Mouse (Mus musculus) heart, postnatal 0 days (tissue): ENCODE results near the gene Oser1. TPM values are rescaled to one million over a fixed set of nuclear protein-coding genes. Genes with fewer than 3 reads are reported as not detected.

Experiments
- ATAC-seq: fragments of 200-750 bp; cut with Nextera tagmentation; 2 replicates; pipeline ENCODE4 v1.8.0; 2017; ENCODE audit warnings: low read depth, moderate number of reproducible peaks, moderate library complexity; ENCODE audit not compliant: insufficient read depth
- DNase-seq: peaks from one replicate; pipeline ENCODE4 v3.0.0-alpha.2; 2016; ENCODE audit warnings: low spot score
- H3K27ac ChIP-seq: fragments of 300-500 bp; sonication (generic); 2 replicates; pipeline ENCODE4 v1.5.1; 2014; ENCODE audit warnings: low read depth, mild to moderate bottlenecking
- H3K27me3 ChIP-seq: fragments of 300-500 bp; sonication (generic); 2 replicates; pipeline ENCODE4 v1.6.1; 2014; ENCODE audit warnings: low read length, mixed read lengths; ENCODE audit not compliant: control insufficient read depth, insufficient read depth
- H3K36me3 ChIP-seq: fragments of 300-500 bp; sonication (generic); replicated peaks from 2 replicates; pipeline ENCODE4 v1.6.1; 2014; ENCODE audit warnings: low read length, mixed read lengths; ENCODE audit not compliant: control insufficient read depth, insufficient read depth
- H3K4me1 ChIP-seq: fragments of 300-500 bp; sonication (generic); 2 replicates; pipeline ENCODE4 v1.6.1; 2014; ENCODE audit warnings: antibody characterized with exemption; ENCODE audit not compliant: control insufficient read depth, insufficient read depth
- H3K4me2 ChIP-seq: fragments of 300-500 bp; sonication (generic); 2 replicates; pipeline ENCODE4 v1.6.1; 2014; ENCODE audit warnings: low read depth, mild to moderate bottlenecking, low read length, moderate library complexity
- H3K4me3 ChIP-seq: fragments of 300-500 bp; sonication (generic); 2 replicates; pipeline ENCODE4 v1.5.1; 2014; ENCODE audit warnings: low read depth, low read length
- H3K9ac ChIP-seq: fragments of 300-500 bp; sonication (generic); replicated peaks from 2 replicates; pipeline ENCODE4 v1.6.1; 2014; ENCODE audit warnings: low read depth, low read length, mixed read lengths
- H3K9me3 ChIP-seq: fragments of 300-500 bp; sonication (generic); replicated peaks from 2 replicates; pipeline ENCODE4 v1.6.1; 2016; ENCODE audit warnings: low read length; ENCODE audit not compliant: control insufficient read depth
- CTCF ChIP-seq: IDR thresholded peaks from 2 replicates; pipeline ENCODE4 v1.5.1; 2016; ENCODE audit warnings: antibody characterized with exemption, control low read depth, low read depth
- EP300 ChIP-seq: IDR thresholded peaks from 2 replicates; pipeline ENCODE4 v1.6.1; 2016; ENCODE audit warnings: antibody characterized with exemption, low read depth
- WGBS: fragments of 180-500 bp; shearing (Covaris S2); extraction: QIAGEN DNeasy Blood & Tissue Kit; methylation state at CpG from one replicate; pipeline ENCODE4 v1.1.7; 2014; 5-methylcytosine and 5-hydroxymethylcytosine counted together
- polyA plus RNA-seq: library from polyadenylated mRNA; unstranded; fragments of >200 nt; fragmentation: Nextera tagmentation; extraction: Ambion mirVana; gene quantifications from 2 replicates; pipeline ENCODE4 v1.2.1, GENCODE M21; 2015
- total RNA-seq: library from RNA; depleted of rRNA; stranded (reverse); fragments of >200 nt; gene quantifications from 2 replicates; pipeline ENCODE4 v1.2.3, GENCODE M21; 2014; ENCODE audit warnings: low replicate concordance

Gene Oser1
- total and polyA plus RNA-seq, 2 experiments from 2014 or later: 28.9 to 41.4 TPM

GRCm38 (mm10) chr2:163431289-163431688 lies 6.8 kb upstream of the Oser1 start:
- DNase-seq: no peak
- no peak for ATAC-seq
- TF ChIP-seq CTCF: no peak
- TF ChIP-seq EP300: no peak
- no peak overlapping the region for H3K4me2 ChIP-seq
- WGBS: 75% methylated on average over 9 of the region's 9 CpGs
- H3K27ac ChIP-seq: no peak overlapping the region
- H3K9me3 ChIP-seq: no peaks in the 10 kb centered on the region
- H3K27me3 ChIP-seq: no peaks in the 10 kb centered on the region
- no peak overlapping the region for H3K9ac ChIP-seq
- no peaks in the 10 kb centered on the region for H3K4me1 ChIP-seq
- H3K4me3 ChIP-seq: no peak overlapping the region
- no peaks in the 10 kb centered on the region for H3K36me3 ChIP-seq

GRCm38 (mm10) chr2:163428346-163429011 lies 4.0 kb upstream of the Oser1 start:
- Histone ChIP-seq H3K36me3 (no peaks in the 10 kb centered on the region), H3K27ac (no peak overlapping the region), H3K4me2 (no peak overlapping the region), H3K4me3 (no peak overlapping the region), H3K4me1 (no peaks in the 10 kb centered on the region), H3K9ac (no peak overlapping the region), H3K9me3 (no peaks in the 10 kb centered on the region), H3K27me3 (no peaks in the 10 kb centered on the region)
- no peak for ATAC-seq
- TF ChIP-seq CTCF (no peak), EP300 (no peak)
- WGBS: 29% methylated on average over 4 of the region's 4 CpGs
- DNase-seq: no peak

GRCm38 (mm10) chr2:163422895-163423660 lies 1.4 kb downstream of the Oser1 start:
- Histone ChIP-seq H3K9ac (no peak overlapping the region), H3K27me3 (no peaks in the 10 kb centered on the region), H3K27ac (no peak overlapping the region), H3K4me3 (no peak overlapping the region), H3K9me3 (no peaks in the 10 kb centered on the region), H3K36me3 (0 out of 2 replicates have a peak, but pooled peaks cover 8% of the 10 kb centered on the region), H3K4me2 (no peak overlapping the region), H3K4me1 (peaks cover 16% of the 10 kb centered on the region)
- 55% methylated on average over 9 of the region's 9 CpGs for WGBS
- ATAC-seq: no peak
- no peak for DNase-seq
- TF ChIP-seq EP300 (no peak), CTCF (no peak)

GRCm38 (mm10) chr2:163420366-163420886 lies 4.1 kb downstream of the Oser1 start:
- DNase-seq (no peak), ATAC-seq (no peak)
- peak overlapping the region; percentile 91 for H3K27ac ChIP-seq
- H3K27me3 ChIP-seq: no peaks in the 10 kb centered on the region
- H3K9ac ChIP-seq: peak overlapping the region; percentile 77
- TF ChIP-seq EP300 (no peak), CTCF (0 out of 2 replicates have a peak, but pooled peaks have one; percentile 10)
- H3K4me1 ChIP-seq: peaks cover 24% of the 10 kb centered on the region
- no peaks in the 10 kb centered on the region for H3K9me3 ChIP-seq
- peak overlapping the region; percentile 76 for H3K4me2 ChIP-seq
- H3K4me3 ChIP-seq: peak overlapping the region; percentile 95
- 10% methylated on average over 10 of the region's 10 CpGs for WGBS
- 0 out of 2 replicates have a peak, but pooled peaks cover 8% of the 10 kb centered on the region for H3K36me3 ChIP-seq

- ATAC-seq (peak; percentile 98), DNase-seq (peak; percentile 100)
- peak overlapping the region; percentile 95 for H3K4me3 ChIP-seq
- TF ChIP-seq CTCF (no peak; the same call in none of the 2 replicates), EP300 (peak; percentile 64; the same call in 1 of the 2 replicates)
- no peaks in the 10 kb centered on the region for H3K9me3 ChIP-seq
- H3K4me2 ChIP-seq: peak overlapping the region; percentile 90
- WGBS: under 1% methylated on average over 67 of the region's 71 CpGs
- peak overlapping the region; percentile 80 for H3K9ac ChIP-seq
- peaks cover 24% of the 10 kb centered on the region for H3K4me1 ChIP-seq
- H3K27ac ChIP-seq: peak overlapping the region; percentile 91
- peaks cover 12% of the 10 kb centered on the region; the same call in 1 of the 2 replicates for H3K36me3 ChIP-seq
- H3K27me3 ChIP-seq: no peaks in the 10 kb centered on the region
Observed at GRCm38 (mm10) chr2:163419346-163420045, 5.0 kb downstream of the Oser1 start.
